Mouse (Mus musculus) right cerebral cortex, postnatal 36 days (tissue): ENCODE data around the gene Trappc6a.
"Not testable (repeated sequence)": the region's sequence is repeated elsewhere in the genome, so short reads cannot be mapped to it uniquely, and the experiment has no call there.

Source experiments
- DNase-seq, 2 experiments: peaks; one replicate each; pipeline ENCODE4 v3.0.0; 2022; ENCODE audit warnings: low spot score in 2 of 2, mixed read lengths in 1 of 2

Trappc6a gene

GRCm38 (mm10) chr7:19489525-19489924, 18.7 kb upstream of the Trappc6a start:
- no peak for DNase-seq

- DNase-seq = no peak
These were observed 16.5 kb upstream of the Trappc6a start for GRCm38 (mm10) chr7:19491731-19492130.

DNA sequence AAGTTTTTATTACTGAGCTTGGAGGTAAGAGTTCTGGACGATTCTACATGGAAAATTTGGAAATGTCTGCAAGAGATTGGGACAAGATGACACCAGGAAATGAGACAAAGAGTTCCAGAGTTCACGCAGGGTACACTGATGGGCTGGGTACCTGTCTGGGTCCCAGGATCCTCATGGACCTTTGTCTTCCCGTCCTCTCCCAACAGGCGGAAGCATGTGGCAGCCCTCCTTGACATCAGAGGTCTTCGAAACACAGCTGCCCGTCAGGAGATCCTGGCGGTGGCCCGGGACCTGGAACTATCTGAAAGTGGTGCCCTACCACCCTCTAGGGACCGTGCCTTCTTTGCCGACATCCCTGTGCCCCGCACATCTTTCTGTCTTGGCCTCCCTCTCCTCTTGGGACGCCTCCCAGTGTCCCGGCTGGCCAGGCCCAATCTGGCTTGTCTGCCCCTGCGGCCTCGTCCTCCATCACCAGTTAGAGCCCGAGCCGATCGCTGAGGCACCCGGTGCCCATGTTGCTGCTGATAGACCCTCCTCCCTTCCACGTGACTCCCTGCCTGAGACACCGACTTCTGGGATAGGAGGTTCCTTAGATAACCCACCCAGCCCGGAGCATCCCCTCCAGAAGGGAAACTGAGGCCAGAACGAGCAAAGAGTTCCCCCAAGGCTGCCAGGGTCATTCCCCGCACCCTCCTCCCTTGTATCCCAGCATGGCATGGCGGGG, 13.3 kb upstream of the Trappc6a start:
- no peak for DNase-seq

DNA sequence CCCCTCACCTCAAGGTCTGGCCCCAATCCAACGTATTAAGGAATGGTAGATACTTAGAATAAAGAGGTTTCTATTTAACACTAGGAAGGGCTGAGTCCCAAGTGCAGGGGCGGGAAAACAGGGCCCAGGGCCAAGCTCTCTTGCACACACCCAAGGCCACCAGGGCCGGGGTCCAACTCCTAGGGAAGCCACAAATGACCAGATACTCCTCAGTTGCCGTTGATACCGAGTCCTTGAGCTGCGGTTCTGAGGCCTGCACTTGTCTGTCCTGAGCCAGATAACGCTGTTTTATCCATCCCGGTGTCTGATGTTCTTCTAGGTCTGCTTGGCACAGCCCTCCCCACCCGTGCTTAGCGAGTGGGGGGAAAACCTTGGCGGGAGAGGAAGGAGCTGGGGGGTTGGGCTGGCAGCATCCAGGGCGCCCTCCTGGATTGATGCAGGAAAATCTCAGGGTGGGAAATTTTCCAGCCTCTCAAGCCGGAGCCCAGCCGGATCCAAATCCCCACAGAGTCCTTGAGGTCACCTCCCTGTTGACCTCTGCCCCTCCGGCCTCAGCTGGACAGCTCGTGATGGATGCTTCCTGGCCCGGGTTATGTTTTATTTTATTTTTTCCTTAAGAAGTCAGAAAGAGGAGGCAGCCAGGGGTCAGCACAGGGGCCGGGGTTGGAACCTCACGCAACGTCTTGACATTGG, 12.5 kb upstream of the Trappc6a start:
- DNase-seq = no peak

DNA sequence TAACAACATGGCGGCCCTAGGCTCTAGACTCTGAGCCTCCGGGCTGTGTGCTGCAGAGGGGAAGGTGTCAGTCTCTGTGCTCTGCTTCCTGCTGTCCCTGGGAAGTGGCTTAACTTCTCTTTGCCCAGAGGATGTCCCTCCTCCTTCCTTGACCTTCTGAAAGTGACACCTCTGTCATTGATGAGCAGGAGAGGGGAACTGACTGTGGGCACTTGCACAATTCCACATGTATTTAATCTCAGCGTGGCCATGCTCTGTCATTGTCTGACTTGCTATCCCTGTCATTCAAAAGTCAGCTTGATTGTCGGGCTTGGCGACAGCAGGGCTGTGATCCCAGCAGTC, 12.0 kb upstream of the Trappc6a start:
- no peak for DNase-seq

- no peak for DNase-seq
These were observed 9.9 kb upstream of the Trappc6a start for GRCm38 (mm10) chr7:19498326-19498725.

DNA sequence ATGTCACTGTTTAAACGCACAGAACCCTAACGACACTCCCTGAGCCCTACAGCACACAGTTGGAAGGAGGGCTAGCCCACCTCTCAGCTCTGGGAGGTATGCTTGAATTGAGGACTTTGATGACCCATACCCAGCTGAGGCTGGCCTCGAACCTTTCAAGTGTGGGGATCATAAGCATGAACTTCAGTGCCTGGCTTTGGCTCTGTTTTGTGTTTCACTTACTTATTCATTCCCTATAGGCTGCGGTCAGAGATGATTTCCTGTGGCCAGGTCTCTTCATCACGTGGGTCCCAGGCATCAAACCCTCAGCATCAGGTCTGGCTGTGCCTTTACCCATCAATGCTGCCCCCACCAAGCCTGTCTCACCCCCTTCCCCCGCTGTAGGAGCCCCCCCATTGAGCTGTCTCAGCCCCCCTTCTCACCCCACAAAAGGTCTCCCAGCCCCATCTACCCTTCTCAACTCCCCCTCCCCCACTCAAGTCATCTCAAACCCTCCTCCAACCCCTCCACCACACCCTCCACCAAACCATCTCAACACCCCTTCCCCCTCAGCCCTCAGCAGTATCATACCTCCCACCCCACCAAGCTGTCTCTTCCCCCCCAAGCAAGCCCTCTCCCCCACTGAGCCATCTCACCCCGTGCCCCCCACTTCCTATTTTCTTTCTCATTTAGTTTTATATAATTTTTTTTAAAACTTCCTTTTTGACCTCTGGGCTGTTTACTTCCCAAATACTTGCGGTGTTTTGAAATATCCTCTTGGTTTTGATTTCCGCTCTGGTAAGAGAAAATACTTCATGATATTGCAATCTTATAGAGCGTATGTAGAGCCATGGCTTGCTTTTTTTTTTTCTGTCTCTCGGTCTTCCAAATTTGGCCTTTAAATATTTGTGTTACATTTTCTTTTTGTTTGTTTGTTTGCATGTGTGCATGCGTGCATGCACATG, 7.5 kb upstream of the Trappc6a start:
- no peak for DNase-seq

- DNase-seq = no peak
These were observed 6.5 kb upstream of the Trappc6a start for GRCm38 (mm10) chr7:19501658-19502057.

- DNase-seq = no peak
These were observed 4.6 kb upstream of the Trappc6a start for GRCm38 (mm10) chr7:19503481-19504068.

DNA sequence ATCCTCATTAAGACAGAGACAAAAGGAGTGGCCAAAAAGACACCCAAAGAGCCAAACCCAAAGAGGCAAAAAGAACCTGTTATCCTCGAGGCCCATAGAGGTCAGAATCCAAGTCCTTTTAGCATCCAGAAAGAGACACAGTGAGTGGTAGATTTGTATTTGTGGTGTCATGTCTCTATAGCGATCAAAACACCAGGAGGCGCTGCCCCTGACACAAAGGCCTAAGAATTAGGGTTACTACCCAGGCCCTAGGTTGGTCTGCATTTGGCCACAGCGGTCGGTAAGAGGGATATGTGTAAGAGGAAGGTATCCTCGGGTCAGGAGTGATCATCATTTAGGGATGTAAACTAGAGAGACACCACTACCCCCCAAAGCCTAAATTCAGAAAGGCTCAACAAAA, 1.9 kb upstream of the Trappc6a start:
- DNase-seq = no peak

- DNase-seq = no peak
These were observed 1.1 kb upstream of the Trappc6a start for GRCm38 (mm10) chr7:19506969-19507611.

GRCm38 (mm10) chr7:19507612-19507981, 598 bp upstream of the Trappc6a start:
- DNase-seq = no peak

DNA sequence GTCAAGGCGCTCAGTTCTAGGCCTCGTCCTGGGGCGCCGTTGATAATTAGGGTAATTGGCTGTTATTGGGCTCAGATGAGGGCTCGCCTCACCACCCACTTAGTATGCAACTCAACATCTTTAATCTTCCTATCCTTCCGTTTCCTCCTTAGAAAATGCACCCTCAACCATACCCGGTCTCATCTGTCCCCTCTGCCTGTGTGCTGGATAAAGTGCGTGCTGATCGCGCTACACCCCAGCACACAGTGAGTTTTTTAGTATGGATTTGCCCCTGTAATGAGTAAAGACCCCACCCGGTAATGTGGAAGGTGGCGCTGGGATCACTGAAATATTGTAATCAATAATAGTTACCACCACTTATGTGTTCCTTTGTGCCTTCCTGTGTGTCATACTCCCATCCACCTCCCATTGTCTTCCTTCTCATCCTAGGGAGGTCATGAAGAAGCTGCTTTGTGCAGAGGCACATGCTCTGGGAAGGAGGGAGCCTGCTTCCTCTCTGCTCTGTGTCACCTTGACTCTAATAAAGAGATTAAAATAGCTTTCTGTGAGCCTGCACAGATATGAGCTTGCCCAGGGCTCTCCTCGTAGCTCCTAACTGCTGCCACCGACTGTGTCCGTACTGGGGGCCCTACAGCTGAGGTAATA, 851 bp downstream of the Trappc6a start:
- no peak for DNase-seq

GRCm38 (mm10) chr7:19509786-19510185, 1.6 kb downstream of the Trappc6a start:
- DNase-seq = no peak

DNA sequence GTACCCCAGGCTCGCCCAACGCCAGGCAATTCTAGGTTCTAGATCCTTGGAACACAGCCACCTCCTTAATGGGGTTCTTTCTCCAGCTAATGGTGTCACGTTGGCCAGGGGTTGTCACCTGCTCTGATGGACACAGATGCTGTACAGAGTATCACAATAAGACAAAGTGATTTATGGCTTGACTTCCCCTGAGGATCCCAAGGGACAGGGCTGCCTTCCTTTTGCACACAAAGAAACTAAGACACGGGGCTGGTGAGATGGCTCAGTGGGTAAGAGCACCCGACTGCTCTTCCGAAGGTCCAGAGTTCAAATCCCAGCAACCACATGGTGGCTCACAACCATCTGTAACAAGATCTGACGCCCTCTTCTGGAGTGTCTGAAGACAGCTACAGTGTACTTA, 3.7 kb downstream of the Trappc6a start:
- DNase-seq = not testable (repeated sequence)

DNA sequence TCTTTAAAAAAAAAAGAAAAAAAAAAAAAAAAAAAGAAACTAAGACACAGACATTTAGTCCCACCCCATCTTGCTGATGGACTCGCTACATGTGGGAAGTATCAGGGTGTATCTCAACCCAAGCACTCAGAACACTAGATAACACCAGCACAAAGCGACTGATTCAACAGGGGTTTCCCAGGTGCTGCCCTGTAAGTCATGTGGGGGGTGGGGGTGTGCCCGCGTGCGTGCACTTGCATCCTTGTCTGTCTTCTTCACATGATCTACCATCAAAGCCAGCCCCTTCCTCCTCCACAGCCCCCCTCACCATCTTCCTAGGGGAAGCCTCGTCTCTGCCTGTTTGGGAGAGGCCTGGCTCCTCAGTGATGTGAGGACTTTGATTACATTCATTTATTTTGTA, 4.2 kb downstream of the Trappc6a start:
- no peak for DNase-seq

GRCm38 (mm10) chr7:19517652-19518365, 9.6 kb downstream of the Trappc6a start, which contains the start of gene Nkpd1:
Gene Nkpd1 (plus strand): TSS chr7:19517838.
- no peak for DNase-seq

GRCm38 (mm10) chr7:19520032-19520431, 11.8 kb downstream of the Trappc6a start:
- DNase-seq = no peak

GRCm38 (mm10) chr7:19523017-19523756, 15.0 kb downstream of the Trappc6a start:
- no peak for DNase-seq
